Mouse (Mus musculus) hindlimb bud, embryonic 11.5 days (tissue): ENCODE results near the gene Gm42517.

Source experiments
- DNase-seq: peaks from one replicate; pipeline ENCODE4 v3.0.0-alpha.2; 2012; ENCODE audit warnings: low read depth, low spot score; ENCODE audit errors: extremely low spot score

Gene Gm42517

DNA sequence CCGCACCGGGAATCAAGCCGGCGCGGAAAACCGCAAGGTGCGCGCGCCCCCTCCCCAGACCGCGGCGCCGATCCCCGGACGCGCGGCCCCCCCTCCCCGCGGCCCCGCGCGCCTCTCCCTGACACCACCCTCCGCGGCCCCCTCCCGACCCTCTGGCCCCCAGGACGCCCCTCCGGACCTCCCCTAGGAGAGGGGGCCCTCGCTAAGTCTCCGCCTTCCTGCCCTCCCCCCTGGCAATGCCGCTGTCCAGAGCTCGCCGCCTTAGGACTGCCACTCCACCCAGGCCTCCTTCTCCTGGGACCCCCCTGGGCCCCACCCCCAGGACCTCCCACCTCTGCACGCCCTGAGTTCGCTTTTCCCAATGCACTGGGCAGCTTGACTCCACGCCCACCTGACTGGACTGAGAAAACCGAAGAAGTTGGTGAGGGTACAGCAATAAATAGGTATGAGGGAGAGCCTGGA, at the start of gene Gm42517:
Gene Gm42517 (minus strand): TSS at position 52 of the 462 bp plus-strand sequence.
- no peak for DNase-seq

DNA sequence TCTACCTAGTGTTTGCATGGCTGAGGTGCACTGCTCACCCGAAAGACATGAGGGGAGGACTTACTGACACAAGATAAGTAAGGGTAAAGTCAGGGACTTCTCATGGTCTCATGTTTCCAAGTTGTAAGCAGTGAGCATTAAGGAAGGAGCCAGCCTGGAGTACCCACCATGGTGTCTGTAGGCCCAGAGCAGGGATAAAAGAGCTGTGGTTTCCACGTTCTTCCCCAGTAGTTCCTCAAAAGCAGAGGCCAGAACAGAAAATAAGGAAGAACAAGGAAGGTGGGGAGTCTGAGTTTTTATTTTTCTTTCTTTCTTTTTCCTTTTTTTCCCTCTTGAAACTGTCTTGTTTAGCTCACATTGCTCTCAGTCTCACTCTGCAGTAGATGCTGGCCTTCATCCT, 47.0 kb upstream of the Gm42517 start:
- DNase-seq = no peak

GRCm38 (mm10) chr5:108406977-108407376, 39.3 kb upstream of the Gm42517 start:
- no peak for DNase-seq

DNA sequence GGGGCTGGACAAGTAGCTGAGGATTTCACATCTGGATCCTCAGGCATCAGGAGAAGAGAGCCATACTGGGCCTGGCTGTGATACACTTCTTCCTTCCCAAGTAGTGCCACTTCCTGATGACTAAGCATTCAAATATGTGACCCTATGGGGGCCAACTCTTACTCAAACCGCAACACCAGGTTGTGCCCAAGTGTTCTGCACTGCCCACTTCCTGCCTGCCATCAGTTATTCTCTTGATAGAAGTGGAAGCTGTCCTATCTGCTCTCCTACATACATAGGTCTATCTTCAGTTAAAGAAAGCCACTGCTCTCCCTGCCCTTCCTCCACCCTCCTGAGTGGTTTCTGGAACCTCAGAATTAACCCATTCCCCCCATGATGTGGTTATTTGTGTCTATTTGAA, 37.7 kb upstream of the Gm42517 start:
- DNase-seq = no peak

DNA sequence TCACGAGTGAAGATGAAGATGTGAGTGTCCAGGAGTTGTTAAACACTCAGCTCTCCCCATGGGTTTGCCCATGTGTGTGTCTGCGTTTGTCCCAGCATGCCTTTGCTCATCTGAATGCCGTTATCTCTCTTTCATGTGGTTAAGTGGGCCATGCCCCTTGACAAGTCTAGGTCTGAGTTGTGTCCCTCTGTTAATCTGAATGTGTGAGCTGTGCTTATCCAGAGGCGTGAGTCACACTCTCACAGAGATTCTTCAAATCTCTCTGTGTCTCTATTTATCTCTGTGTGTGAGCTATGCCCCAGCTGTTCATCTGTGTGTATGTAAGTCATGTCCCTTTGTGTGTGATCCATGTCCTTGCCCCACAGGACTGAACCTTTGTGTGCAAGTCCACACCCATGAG, 35.7 kb upstream of the Gm42517 start:
- DNase-seq = no peak

GRCm38 (mm10) chr5:108389744-108390143, 22.0 kb upstream of the Gm42517 start:
- no peak for DNase-seq

DNA sequence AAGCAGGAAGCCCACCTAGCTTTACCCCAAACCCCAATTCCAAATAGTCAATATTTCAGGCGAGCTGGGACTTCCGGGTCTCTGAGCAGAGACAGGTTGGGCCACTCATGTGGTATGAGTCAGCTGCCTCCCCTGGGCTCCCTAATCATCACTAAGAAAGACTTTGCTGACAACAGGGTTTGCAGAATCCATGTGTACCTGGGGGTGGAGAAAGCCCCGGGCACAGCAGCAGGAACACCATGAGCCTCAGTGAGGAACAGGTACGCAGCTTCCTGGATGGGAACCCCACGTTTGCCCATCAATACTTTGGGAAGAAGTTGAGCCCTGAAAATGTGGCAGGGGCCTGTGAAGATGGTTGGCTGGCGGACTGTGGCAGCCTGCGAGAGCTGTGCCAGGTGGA, 20.5 kb upstream of the Gm42517 start, which contains the start of gene Pde6b:
Gene Pde6b (plus strand): TSS at position 191 of the 400 bp plus-strand sequence.
- DNase-seq = no peak

DNA sequence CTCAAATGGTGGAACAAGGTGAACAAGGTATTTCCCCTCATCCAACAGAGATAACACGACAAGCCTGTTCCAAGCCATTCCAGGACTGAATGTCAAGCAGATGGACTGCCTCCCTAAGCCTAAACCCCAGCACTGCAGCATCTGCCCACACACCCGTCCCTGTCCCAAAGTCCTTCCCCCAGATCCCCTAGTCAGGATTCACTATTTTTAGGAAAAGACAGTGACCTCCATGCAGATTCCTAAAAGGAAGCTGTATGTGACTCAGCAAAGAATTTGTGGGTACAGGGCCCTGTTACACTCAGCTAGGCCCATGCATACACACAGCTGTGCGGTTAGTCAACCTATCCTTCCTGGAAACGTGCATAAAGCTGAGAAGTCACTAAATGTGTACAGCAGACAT, 18.7 kb upstream of the Gm42517 start:
- DNase-seq = no peak

DNA sequence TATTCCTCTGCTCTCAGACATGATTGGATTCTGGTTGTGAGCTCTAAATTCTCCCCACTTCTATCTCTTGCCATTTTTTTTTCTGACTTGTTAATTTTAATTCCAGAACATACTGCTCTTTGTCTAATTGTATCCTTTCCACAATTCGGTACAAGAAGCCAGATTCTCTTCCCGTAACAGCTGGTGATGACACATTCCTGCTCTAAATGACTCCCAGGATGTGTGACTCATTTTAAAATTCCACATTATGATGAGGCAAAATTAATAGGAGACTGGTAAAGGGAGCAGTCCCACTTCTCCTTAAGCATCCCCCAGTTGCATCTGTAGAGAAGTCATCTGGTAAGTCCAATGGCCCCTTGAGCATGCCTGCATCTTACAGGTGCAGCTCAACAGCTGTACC, 17.9 kb upstream of the Gm42517 start:
- DNase-seq = no peak

DNA sequence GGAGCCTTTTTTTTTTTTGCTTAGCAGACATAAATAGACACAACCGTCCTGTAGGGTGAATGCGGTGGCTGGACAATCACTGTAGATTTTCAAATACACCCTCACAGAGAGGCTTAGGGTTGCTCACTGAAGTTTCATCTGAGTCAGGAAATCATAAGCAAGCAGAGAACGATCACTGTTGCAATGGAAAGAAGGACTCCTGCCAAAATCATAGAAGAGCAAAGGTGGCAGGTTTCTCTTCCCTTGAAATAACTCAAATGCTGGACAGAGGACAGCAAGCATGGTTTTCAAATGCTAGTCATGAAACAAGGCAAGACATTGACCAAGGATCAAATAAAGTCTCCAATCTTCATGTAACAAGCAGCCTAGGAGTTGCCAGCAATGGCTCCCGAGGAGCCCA, 10.6 kb upstream of the Gm42517 start:
- DNase-seq = no peak

DNA sequence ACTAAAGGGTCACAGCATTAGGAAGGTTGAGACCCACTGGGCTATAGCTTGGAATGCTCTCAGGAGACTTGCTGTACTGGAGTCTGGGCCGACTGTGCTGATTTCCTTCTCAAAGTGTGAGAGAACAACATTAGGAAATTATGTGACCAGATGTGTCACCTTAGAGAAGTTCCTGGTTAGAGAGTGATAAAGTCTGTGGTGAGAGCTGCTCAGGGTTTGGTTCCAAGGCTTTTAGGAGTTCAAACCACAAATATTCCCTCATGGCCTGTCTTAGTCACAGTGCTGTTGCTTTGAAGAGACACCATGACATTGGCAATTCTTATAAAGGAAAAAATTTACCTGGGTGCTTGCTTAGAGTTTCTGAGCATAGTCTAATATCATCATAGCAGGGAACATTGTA, 8.3 kb upstream of the Gm42517 start:
- DNase-seq = no peak

GRCm38 (mm10) chr5:108374079-108374478, 6.4 kb upstream of the Gm42517 start:
- no peak for DNase-seq

DNA sequence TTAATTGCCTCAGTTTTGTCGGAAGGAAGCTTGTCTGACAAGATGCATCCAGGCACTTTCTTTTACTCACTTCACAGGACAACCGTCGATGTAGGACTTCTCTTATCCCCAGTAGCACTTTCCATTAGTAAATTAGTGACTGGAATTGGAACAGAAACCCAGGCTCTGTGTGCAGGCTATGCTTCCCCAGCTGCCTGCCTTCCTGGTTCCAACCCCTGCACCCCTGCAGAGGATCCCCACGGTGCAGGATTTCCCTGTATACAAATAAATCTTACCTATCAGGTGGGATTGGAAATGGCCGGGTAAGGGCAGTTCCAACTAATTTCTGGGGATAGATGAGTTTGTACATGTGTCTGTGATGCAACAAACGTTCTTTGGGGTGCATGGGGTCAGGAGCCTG, 2.2 kb upstream of the Gm42517 start:
- DNase-seq = no peak

GRCm38 (mm10) chr5:108368851-108369621, 1.3 kb upstream of the Gm42517 start:
- DNase-seq = no peak

DNA sequence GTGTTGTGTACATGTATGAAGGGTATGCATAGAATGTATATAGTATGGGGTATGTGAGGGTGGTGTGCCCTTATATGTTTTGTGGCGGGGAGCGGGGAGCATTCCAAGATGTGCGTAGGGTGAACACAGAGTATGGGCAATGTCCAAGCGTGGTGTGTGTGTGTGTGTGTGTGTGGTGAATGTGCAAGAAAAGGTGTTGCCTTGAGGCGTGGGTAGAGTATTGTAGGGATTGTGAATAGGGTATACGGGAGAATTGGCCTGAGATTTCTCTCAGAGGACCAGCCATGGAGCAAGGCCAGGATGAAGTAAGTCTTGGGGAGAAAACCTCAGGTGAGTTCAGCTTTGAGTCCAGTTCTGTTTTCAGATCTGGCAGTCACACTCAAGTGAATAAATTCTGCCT, 724 bp upstream of the Gm42517 start:
- DNase-seq = no peak

GRCm38 (mm10) chr5:108366984-108367841, 509 bp downstream of the Gm42517 start:
- no peak for DNase-seq

- DNase-seq = no peak
Measured at GRCm38 (mm10) chr5:108366328-108366983, 1.3 kb downstream of the Gm42517 start.

GRCm38 (mm10) chr5:108362330-108362729, 5.4 kb downstream of the Gm42517 start:
- DNase-seq = no peak

GRCm38 (mm10) chr5:108360211-108360610, 7.5 kb downstream of the Gm42517 start:
- DNase-seq = no peak

DNA sequence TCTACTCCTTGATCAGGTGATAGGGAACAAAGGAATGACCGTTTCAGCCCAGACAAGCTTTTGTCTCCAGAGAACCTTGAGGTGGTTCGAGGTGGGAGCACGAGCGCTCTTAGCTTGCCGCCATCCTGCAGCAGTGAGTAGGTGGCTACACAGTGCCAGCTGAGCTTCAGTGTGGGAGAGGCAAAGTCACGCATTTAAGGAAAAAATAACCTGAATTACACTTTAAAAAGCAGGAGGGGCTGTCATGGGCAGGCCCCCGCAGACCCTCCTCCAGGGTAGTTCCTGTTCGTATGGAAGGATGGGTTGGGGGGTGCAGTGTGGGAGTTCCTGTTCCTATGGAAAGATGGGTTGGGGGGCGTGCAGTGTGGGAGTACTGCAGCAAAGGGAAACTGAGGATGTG, 8.2 kb downstream of the Gm42517 start:
- no peak for DNase-seq

DNA sequence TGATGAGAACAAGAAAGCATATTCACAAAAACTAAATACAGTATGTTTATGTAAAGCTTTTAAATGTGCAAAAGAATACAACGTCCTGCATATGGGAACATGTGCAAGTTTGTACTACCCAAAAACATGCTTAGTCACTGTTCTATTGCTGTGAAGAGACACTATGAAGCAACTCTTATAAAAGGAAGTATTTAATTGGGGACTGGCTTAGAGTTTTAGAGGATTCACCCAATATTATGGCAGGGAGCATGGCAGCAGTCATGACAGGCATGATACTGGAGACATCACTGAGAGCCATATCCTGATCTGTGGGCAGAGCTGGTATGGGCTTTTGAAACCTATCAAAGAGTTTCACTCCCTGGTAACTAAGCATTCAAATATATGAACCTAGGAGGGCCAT, 9.9 kb downstream of the Gm42517 start:
- no peak for DNase-seq

- no peak for DNase-seq
Measured at GRCm38 (mm10) chr5:108354056-108354455, 13.7 kb downstream of the Gm42517 start.
